ENCODE assay signal across 9 mouse cellular contexts in genomic region chr1:72220008-72220407, GRCm38 (mm10). TPM values are rescaled to one million over a fixed set of nuclear protein-coding genes. Genes with fewer than 3 reads are reported as not detected.
DNase-seq lines count a peak whose midpoint lies in the region; ATAC-seq lines count a peak whose summit lies in the region.
"Had no signal": no experiment of that assay in that cellular context is flagged by ENCODE, and none has a peak within 500 bp of the region (broad histone marks: within the 10 kb centered on the region; RNA-seq: fewer than 3 reads in every experiment).

No protein-coding gene starts in this region.

- no peak overlapping the region for H3K4me3 ChIP-seq in forebrain, embryonic 14.5 days (ENCODE audit: low read depth, low read length)
- no peak overlapping the region for H3K4me3 ChIP-seq in forebrain, embryonic 15.5 days

- no peak overlapping the region for H3K27ac ChIP-seq in forebrain, embryonic 14.5 days (ENCODE audit: low read depth, low read length)
- H3K27ac ChIP-seq in forebrain, embryonic 15.5 days (replicated peaks): no peak overlapping the region
- H3K27ac ChIP-seq: macrophage had no signal

- peak; percentile 51; the same call in 1 of the 2 replicates for ATAC-seq in forebrain, embryonic 14.5 days
- no peak for ATAC-seq in forebrain, embryonic 15.5 days (replicated peaks)
- peak; percentile 66; the same call in 1 of the 2 replicates for ATAC-seq in granulocyte monocyte progenitor cell, adult 5-6 weeks (replicated peaks; ENCODE audit: poor library complexity, severe bottlenecking)

- H3K36me3 ChIP-seq in forebrain, embryonic 14.5 days (ENCODE audit: control insufficient read depth, insufficient read depth, low read length): no peaks in the 10 kb centered on the region
- no peaks in the 10 kb centered on the region for H3K36me3 ChIP-seq in forebrain, embryonic 15.5 days

- H3K27me3 ChIP-seq in forebrain, embryonic 14.5 days (replicated peaks; ENCODE audit: control insufficient read depth, insufficient read depth, low read length): no peaks in the 10 kb centered on the region
- peaks cover 8% of the 10 kb centered on the region; the same call in 1 of the 2 replicates for H3K27me3 ChIP-seq in forebrain, embryonic 15.5 days

- no peaks in the 10 kb centered on the region for H3K4me1 ChIP-seq in forebrain, embryonic 14.5 days (ENCODE audit: control insufficient read depth, insufficient read depth, low read length)
- no peaks in the 10 kb centered on the region for H3K4me1 ChIP-seq in forebrain, embryonic 15.5 days

- no peak overlapping the region for H3K4me2 ChIP-seq in forebrain, embryonic 14.5 days (ENCODE audit: low read length)
- H3K4me2 ChIP-seq in forebrain, embryonic 15.5 days (replicated peaks): no peak overlapping the region

- H3K9ac ChIP-seq in forebrain, embryonic 14.5 days (ENCODE audit: low read length): no peak overlapping the region
- H3K9ac ChIP-seq in forebrain, embryonic 15.5 days (replicated peaks): no peak overlapping the region

- DNase-seq in forebrain, embryonic 14.5 days (ENCODE audit: low spot score): peak; percentile 62
- DNase-seq in right cerebral cortex, adult 18-20 months: peak; percentile 72
- DNase-seq in right cerebral cortex, postnatal 4 days: no peak
- peak; percentile 38 for DNase-seq in right cerebral cortex, postnatal 25 days
- no peak for DNase-seq in neural tube, embryonic 10.5 days (ENCODE audit: extremely low spot score, low spot score)
- no peak for DNase-seq in heart, adult 18-20 months

- no peaks in the 10 kb centered on the region for H3K9me3 ChIP-seq in forebrain, embryonic 14.5 days (replicated peaks; ENCODE audit: control insufficient read depth, low read length)
- H3K9me3 ChIP-seq in forebrain, embryonic 15.5 days: no peaks in the 10 kb centered on the region

- WGBS in forebrain, embryonic 14.5 days: 13% methylated on average over 4 of the region's 4 CpGs
- 17% methylated on average over 4 of the region's 4 CpGs for WGBS in forebrain, embryonic 15.5 days

RNA-seq across cellular contexts. Expression of gene Mreg, which starts 7.9 kb away (rescaled TPM):
- polyA plus RNA-seq in forebrain, embryonic 14.5 days (2014; fragmentation: Nextera tagmentation; extraction: Ambion mirVana): 1.2 and 1.6 TPM in 2 replicates
- 0.94 and 1.4 TPM in 2 replicates for polyA plus RNA-seq in forebrain, embryonic 15.5 days (2015; fragmentation: Nextera tagmentation; extraction: Ambion mirVana)
- total RNA-seq in granulocyte monocyte progenitor cell, adult 5-6 weeks (2014; fragmentation: Nextera tagmentation): 1.1 and 1.5 TPM in 2 replicates
- total RNA-seq in granulocyte monocyte progenitor cell, adult 5-6 weeks (2017): 0.73 and 0.93 TPM in 2 replicates
- 10 to 100 TPM; 36.9 to 39.7 TPM for total RNA-seq in heart, adult 18-20 months (2021)

Comparison
In these comparisons a context has a peak if more than half of its experiments do, and no peak if none do; other contexts are left out.
1. DNase-seq: peak in forebrain, embryonic 14.5 days (single experiment), right cerebral cortex, adult 18-20 months (single experiment) and right cerebral cortex, postnatal 25 days (single experiment); none in right cerebral cortex, postnatal 4 days (single experiment), neural tube, embryonic 10.5 days (single experiment) and heart, adult 18-20 months (0 of 2).
2. RNA of gene Mreg, which starts 7.9 kb away (total RNA-seq): 36.9 to 39.7 TPM in heart, adult 18-20 months; 0.73 to 1.5 TPM in granulocyte monocyte progenitor cell, adult 5-6 weeks; every median in the first group is over 10 times any median in the second.